Mouse (Mus musculus) frontal cortex, postnatal 36 days (tissue): ENCODE results near the gene Tox2.
A peak's percentile ranks its signal among the peaks of the same experiment; 100 is the strongest.

Experiments used
- DNase-seq, 2 experiments: peaks; one replicate each; pipeline ENCODE4 v3.0.0; 2022; ENCODE audit warnings: low spot score in 2 of 2

The Tox2 gene

GRCm38 (mm10) chr2:163205262-163205647 is 2.3 kb downstream of the Tox2 start:
- no peak for DNase-seq

GRCm38 (mm10) chr2:163205737-163206490 is 3.0 kb downstream of the Tox2 start:
- peak in 1 of 2 experiments; percentile 28 for DNase-seq

GRCm38 (mm10) chr2:163207315-163207714 is 4.4 kb downstream of the Tox2 start:
- DNase-seq: no peak

DNA sequence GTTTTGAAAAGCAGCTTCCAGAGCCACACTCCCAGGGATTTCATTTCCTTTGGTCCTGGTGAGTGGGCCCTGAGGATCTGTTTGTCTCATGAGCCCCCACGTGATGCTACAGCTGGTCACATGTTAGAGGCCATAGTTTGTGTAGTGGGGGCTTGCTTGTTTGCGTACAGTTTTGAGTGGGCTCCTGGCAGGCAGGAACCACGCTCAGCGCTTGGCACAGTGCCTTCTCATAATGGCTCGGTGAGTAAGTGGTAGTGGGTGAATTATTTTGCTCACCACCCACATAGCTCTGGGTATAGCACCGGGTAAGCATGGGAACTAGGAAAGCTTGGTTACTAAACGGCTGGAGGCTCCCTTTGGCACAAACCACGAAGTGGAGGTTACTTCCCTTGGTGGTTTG is 6.2 kb downstream of the Tox2 start:
- DNase-seq: peak; percentile 48 to 51

GRCm38 (mm10) chr2:163213085-163213484 is 10.2 kb downstream of the Tox2 start:
- DNase-seq: no peak

- no peak for DNase-seq
Measured at GRCm38 (mm10) chr2:163218095-163218494, 15.2 kb downstream of the Tox2 start.

- DNase-seq: no peak
Measured at GRCm38 (mm10) chr2:163218571-163218970, 15.6 kb downstream of the Tox2 start.

DNA sequence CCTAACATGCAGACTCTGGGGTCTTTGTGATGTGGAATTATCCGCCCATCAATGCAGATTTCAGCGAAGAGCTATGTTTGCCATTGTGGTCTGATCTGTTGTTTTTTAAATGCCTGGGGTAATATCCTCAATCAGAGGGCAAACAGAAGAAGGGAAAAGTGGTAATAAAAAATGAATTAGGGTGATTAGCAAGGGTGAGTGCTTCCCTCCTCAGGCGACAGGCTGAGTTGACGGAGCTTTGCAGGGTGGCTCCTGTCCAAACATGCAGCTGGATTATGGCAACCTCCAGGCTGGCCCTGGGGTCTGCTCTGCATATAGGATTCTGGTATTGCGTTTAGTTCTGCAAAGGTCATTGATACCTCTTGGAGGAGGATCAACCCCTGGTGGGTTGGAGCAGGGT is 16.5 kb downstream of the Tox2 start:
- no peak for DNase-seq

DNA sequence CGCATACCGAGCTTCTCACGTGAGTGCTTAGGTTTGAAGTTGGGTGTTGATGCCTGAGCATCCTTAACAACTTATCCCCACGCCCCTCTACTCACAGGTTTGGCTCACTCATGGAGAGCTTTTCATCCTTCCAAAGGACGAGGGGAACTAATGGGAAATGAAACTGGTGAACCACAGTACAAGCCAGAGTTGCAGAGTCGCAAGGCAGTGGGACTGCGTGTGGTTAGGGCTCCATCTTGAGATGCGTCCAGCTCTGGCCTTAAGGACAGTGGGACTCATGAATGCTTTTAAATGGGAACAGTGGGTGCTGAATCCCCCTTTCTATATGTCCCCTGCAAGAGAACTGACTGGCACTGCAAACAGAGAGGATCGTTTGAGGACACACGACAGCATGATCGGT is 17.8 kb downstream of the Tox2 start:
- DNase-seq: no peak

GRCm38 (mm10) chr2:163225302-163225701 is 22.4 kb downstream of the Tox2 start:
- DNase-seq: no peak

DNA sequence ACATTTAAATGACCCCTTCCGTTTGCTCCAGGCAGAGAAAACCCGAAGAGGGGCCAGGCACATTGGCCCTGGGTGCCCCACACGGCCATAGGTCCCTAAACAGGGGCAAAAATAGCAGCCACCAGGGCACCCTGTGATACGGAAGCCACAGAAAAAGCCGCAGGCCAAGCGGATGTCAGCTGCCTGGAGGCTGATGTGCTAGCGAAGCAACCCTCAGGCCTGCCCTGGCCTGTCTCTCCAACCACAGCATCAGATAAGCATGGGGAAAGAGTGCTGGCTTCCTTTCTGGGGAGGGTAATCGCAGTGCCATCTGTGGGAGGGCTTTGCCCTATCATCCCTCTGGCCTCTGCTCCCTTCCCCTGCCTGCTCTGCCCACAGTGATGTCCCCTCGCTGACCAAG is 26.1 kb downstream of the Tox2 start:
- no peak for DNase-seq

DNA sequence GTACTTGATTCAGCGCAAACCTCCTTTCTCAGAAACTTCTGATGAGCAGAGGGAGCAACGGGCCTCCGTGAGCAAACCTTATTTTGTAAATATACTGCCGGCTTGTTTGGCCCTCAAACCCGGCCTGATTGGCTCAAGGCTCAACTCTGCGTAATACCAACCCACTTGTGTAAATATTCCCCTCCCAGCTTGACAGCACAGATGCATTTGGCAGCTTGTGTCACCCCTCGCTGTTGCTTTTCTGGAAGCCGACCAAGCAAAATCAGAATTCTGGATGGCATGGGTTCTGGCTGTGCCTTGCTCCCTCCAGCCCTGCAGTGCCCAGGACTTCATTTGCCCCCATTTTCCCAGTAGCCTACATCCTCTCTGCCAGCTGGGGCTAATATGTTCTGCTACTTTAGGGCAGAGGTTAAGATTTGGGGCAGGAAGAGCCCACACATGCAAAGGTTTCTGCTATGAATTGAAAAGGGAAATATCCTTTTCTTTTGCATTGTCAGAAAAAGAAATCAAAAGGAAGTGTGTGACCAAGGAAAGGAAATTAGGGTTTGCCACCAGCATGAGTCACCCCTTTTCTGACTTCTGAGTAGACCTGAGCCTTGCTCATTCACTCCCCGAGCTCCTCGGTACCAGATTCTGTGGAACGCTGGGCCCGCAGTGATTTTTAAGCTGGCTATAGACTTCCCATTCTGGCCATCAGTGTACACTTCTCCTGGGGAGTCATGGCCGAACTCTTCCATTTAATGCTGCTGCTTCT is 29.0 kb downstream of the Tox2 start:
- DNase-seq: no peak

DNA sequence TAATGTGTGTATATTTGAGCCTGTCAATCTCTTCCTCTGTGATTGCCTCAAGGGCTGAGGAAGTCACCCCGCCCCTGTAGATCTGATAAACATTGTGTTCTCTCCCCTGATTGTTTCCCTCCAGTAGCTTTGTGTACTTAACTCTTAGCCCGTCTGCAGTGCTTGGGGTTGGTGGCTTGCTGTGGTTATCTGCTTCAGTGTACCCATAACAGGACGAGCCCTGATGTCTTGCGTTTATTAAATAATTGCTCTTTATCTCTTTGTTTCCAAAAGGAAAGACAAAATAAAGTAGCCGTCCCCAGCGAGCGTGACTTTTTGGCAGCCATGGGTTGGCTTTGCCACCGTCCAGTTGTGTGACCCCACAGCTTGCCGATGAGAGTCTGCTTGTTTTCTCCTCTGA is 30.7 kb downstream of the Tox2 start:
- DNase-seq: no peak

DNA sequence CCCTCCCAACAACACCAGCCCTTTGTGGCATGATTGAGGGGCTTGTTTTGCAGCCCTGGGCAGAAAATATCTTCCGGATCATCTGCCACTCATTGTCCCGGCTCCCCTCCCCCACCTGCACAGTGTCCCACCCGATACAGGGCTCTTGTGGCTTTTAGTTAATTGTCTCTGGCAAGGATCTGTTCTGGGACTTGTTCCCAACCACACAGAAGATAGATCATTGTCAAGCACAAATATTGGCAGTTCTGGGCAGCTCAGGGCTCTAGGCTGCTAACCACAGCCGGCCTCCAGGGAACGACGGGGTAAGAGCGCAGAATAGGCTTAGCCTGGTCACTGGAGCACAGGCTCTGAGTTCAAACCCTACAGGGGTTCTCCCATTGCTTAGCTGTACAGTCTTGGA is 33.1 kb downstream of the Tox2 start:
- peak in 1 of 2 experiments; percentile 27 for DNase-seq

GRCm38 (mm10) chr2:163237999-163238529 is 35.1 kb downstream of the Tox2 start:
- DNase-seq: peak in 1 of 2 experiments; percentile 34

GRCm38 (mm10) chr2:163239945-163240344 is 37.0 kb downstream of the Tox2 start:
- DNase-seq: no peak

DNA sequence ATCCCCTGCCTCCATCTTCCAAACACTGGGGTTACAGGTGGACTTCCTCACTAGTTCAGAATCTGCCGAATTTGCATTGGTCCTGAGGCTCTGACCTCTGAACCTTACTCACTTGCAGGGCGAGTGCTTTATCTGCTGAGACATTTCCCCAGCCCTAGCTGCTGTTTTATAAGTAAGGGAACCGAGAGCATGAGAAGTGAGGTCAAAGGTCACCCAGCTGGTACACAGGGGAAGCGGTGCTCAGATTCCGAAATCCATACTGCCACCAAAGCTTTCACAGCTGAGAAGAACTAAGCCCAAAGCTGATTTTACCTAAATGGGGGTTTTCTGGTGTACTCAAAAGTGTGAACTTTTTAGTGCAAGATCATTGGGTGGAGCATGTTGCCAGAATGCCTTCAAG is 38.9 kb downstream of the Tox2 start:
- DNase-seq: no peak

- peak; percentile 33 to 51 for DNase-seq
Measured at GRCm38 (mm10) chr2:163243917-163244852, 41.3 kb downstream of the Tox2 start.

GRCm38 (mm10) chr2:163248912-163249311 is 46.0 kb downstream of the Tox2 start:
- DNase-seq: no peak

- DNase-seq: no peak
Measured at GRCm38 (mm10) chr2:163252645-163253044, 49.7 kb downstream of the Tox2 start.

- DNase-seq: peak in 1 of 2 experiments; percentile 30
Measured at GRCm38 (mm10) chr2:163253248-163254099, 50.5 kb downstream of the Tox2 start.
